Mouse (Mus musculus) kidney, postnatal 0 days (tissue): ENCODE results near the gene Sh3glb1. TPM values are rescaled to one million over a fixed set of nuclear protein-coding genes. Genes with fewer than 3 reads are reported as not detected.

Source experiments
- ATAC-seq: fragments of 200-750 bp; cut with Nextera tagmentation; replicated peaks from 2 replicates; pipeline ENCODE4 v1.8.0; 2017; ENCODE audit warnings: low read depth, moderate number of reproducible peaks, moderate TSS enrichment, moderate library complexity; ENCODE audit not compliant: low FRiP score
- DNase-seq: peaks from one replicate; pipeline ENCODE4 v3.0.0-alpha.2; 2016; ENCODE audit warnings: low spot score
- H3K27ac ChIP-seq: fragments of 300-500 bp; sonication (generic); 2 replicates; pipeline ENCODE4 v1.5.1; 2014; ENCODE audit warnings: mild to moderate bottlenecking
- H3K27me3 ChIP-seq: fragments of 300-500 bp; sonication (generic); 2 replicates; pipeline ENCODE4 v1.6.1; 2014; ENCODE audit warnings: low read length, mixed read lengths; ENCODE audit not compliant: insufficient read depth
- H3K36me3 ChIP-seq: fragments of 300-500 bp; sonication (generic); 2 replicates; pipeline ENCODE4 v1.6.1; 2014; ENCODE audit warnings: low read length, mixed read lengths; ENCODE audit not compliant: insufficient read depth
- H3K4me1 ChIP-seq: fragments of 300-500 bp; sonication (generic); replicated peaks from 2 replicates; pipeline ENCODE4 v1.6.1; 2014; ENCODE audit warnings: antibody characterized with exemption, low read length, mixed read lengths; ENCODE audit not compliant: insufficient read depth
- H3K4me2 ChIP-seq: fragments of 300-500 bp; sonication (generic); 2 replicates; pipeline ENCODE4 v1.6.1; 2014; ENCODE audit warnings: mild to moderate bottlenecking, low read length, moderate library complexity, mixed read lengths
- H3K4me3 ChIP-seq: fragments of 300-500 bp; sonication (generic); replicated peaks from 2 replicates; pipeline ENCODE4 v1.5.1; 2014; ENCODE audit warnings: low read depth, low read length
- H3K9ac ChIP-seq: fragments of 300-500 bp; sonication (generic); 2 replicates; pipeline ENCODE4 v1.6.1; 2014; ENCODE audit warnings: low read depth, low read length
- H3K9me3 ChIP-seq: fragments of 300-500 bp; sonication (generic); replicated peaks from 2 replicates; pipeline ENCODE4 v1.6.1; 2016; ENCODE audit warnings: low read length, inconsistent platforms, mixed read lengths
- CTCF ChIP-seq: IDR thresholded peaks from 2 replicates; pipeline ENCODE4 v1.5.1; 2016; ENCODE audit warnings: antibody characterized with exemption, low read depth, mild to moderate bottlenecking, moderate library complexity
- WGBS: fragments of 180-500 bp; shearing (Covaris S2); extraction: QIAGEN DNeasy Blood & Tissue Kit; methylation state at CpG from one replicate; pipeline ENCODE4 v1.1.7; 2014; 5-methylcytosine and 5-hydroxymethylcytosine counted together
- polyA plus RNA-seq: library from polyadenylated mRNA; unstranded; fragments of >200 nt; fragmentation: Nextera tagmentation; extraction: Ambion mirVana; gene quantifications from 2 replicates; pipeline ENCODE4 v1.2.1, GENCODE M21; 2015

Gene Sh3glb1
- polyA plus RNA-seq, 1 experiment from 2014 or later = 129 TPM

DNA sequence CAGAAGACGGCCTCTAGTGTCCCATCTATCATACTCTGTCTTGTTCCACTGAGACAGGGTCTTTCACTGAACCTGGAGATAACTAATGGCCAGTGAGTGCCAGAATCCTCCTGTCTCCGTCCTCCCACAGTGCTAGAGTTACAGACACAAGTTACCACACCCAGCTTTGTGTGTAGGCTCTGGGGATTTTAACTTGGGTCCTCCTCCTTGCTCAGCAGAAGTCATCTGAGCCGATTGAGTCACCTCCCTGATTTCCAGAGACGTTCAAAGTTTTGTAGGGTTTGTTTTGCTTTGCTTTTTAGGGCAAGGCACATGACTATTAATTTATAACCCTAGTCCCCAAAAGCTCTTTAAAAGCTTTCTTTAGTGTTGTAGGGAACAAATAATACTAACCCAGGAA, 41.0 kb downstream of the Sh3glb1 start:
- no peaks in the 10 kb centered on the region for H3K27me3 ChIP-seq
- no peak overlapping the region for H3K4me3 ChIP-seq
- no peak overlapping the region for H3K4me2 ChIP-seq
- no peak overlapping the region for H3K9ac ChIP-seq
- no peaks in the 10 kb centered on the region for H3K9me3 ChIP-seq
- TF ChIP-seq CTCF = no peak
- DNase-seq (peak; percentile 55), ATAC-seq (no peak)
- peaks cover 3% of the 10 kb centered on the region; the same call in 1 of the 2 replicates for H3K4me1 ChIP-seq
- no peaks in the 10 kb centered on the region for H3K36me3 ChIP-seq
- WGBS = 23% methylated on average over 4 of the region's 4 CpGs
- no peak overlapping the region for H3K27ac ChIP-seq

DNA sequence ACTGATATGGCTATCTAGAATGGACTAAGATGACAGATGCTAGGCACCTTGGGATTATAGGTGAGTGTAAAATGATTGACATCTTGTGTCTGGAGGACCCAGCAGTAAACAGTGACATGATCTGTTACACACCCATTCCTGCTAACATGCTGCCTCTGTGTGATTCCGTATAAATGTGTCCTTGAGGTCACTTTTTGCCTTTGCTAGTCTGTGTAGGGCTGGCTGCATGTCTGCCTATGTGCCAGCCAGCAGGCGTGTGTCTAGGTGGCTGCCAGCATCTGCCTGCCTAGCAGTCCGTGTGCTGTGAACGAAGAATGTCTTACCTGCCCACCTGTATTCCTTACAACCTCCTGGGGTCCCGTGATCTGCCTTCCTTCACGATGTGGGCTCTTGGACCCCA, 42.4 kb downstream of the Sh3glb1 start:
- Histone ChIP-seq H3K9me3 (no peaks in the 10 kb centered on the region), H3K4me3 (no peak overlapping the region), H3K4me1 (peaks cover 3% of the 10 kb centered on the region; the same call in 1 of the 2 replicates), H3K36me3 (no peaks in the 10 kb centered on the region), H3K4me2 (no peak overlapping the region), H3K9ac (no peak overlapping the region), H3K27ac (no peak overlapping the region), H3K27me3 (no peaks in the 10 kb centered on the region)
- no peak for TF ChIP-seq CTCF
- ATAC-seq (no peak), DNase-seq (no peak)
- WGBS = 90% methylated on average over 6 of the region's 6 CpGs

DNA sequence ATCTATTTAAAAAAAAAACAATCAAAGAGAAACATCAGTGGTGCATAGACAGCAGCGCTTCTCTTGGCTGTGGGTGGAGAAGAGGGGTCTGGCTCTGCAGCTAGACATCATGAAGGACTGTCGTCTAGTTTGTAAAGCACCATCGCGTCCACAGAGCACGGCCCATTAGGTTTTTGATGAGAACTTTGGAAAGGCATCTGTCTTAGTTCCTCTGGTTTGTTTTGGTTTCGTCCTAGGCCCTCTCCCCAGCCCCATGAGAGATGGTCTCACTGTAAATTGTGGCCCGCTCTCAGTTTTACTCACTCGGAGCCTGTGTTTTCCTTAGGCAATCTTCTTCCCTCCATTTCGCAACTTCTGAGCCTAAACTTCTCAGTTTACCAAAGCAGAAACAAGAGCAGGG, 43.9 kb downstream of the Sh3glb1 start:
- WGBS = 43% methylated on average over 9 of the region's 9 CpGs
- Histone ChIP-seq H3K27ac (no peak overlapping the region), H3K4me2 (no peak overlapping the region), H3K27me3 (no peaks in the 10 kb centered on the region), H3K4me1 (peaks cover 3% of the 10 kb centered on the region; the same call in 1 of the 2 replicates), H3K36me3 (no peaks in the 10 kb centered on the region), H3K9ac (no peak overlapping the region), H3K4me3 (no peak overlapping the region), H3K9me3 (no peaks in the 10 kb centered on the region)
- ATAC-seq = no peak
- no peak for TF ChIP-seq CTCF
- DNase-seq = peak; percentile 18

- Histone ChIP-seq H3K4me2 (no peak overlapping the region), H3K36me3 (no peaks in the 10 kb centered on the region), H3K4me3 (no peak overlapping the region), H3K9ac (no peak overlapping the region), H3K9me3 (no peaks in the 10 kb centered on the region), H3K4me1 (no peaks in the 10 kb centered on the region), H3K27me3 (0 out of 2 replicates have a peak, but pooled peaks cover 7% of the 10 kb centered on the region), H3K27ac (no peak overlapping the region)
- 66% methylated on average over 8 of the region's 8 CpGs for WGBS
- no peak for DNase-seq
- ATAC-seq = no peak
- no peak for TF ChIP-seq CTCF
Observed at GRCm38 (mm10) chr3:144672016-144672415, 48.1 kb downstream of the Sh3glb1 start.

GRCm38 (mm10) chr3:144669944-144670874, 49.9 kb downstream of the Sh3glb1 start:
- Histone ChIP-seq H3K36me3 (no peaks in the 10 kb centered on the region), H3K27me3 (0 out of 2 replicates have a peak, but pooled peaks cover 7% of the 10 kb centered on the region), H3K9ac (no peak overlapping the region), H3K4me3 (no peak overlapping the region), H3K4me1 (no peaks in the 10 kb centered on the region), H3K27ac (no peak overlapping the region), H3K4me2 (no peak overlapping the region), H3K9me3 (no peaks in the 10 kb centered on the region)
- TF ChIP-seq CTCF = no peak
- 50% methylated on average over 14 of the region's 14 CpGs for WGBS
- DNase-seq (no peak), ATAC-seq (no peak)

- H3K27me3 ChIP-seq = 0 out of 2 replicates have a peak, but pooled peaks cover 7% of the 10 kb centered on the region
- TF ChIP-seq CTCF = no peak
Observed at GRCm38 (mm10) chr3:144669457-144669864, 50.7 kb downstream of the Sh3glb1 start.

More at GRCm38 (mm10) chr3:144669457-144669864, 50.7 kb downstream of the Sh3glb1 start:
- DNase-seq (no peak), ATAC-seq (no peak)
- H3K4me2 ChIP-seq = no peak overlapping the region
- 53% methylated on average over 11 of the region's 11 CpGs for WGBS
- H3K4me3 ChIP-seq = no peak overlapping the region
- H3K27ac ChIP-seq = no peak overlapping the region
- no peaks in the 10 kb centered on the region for H3K36me3 ChIP-seq
- no peaks in the 10 kb centered on the region; the same call in 1 of the 2 replicates for H3K4me1 ChIP-seq
- H3K9me3 ChIP-seq = no peaks in the 10 kb centered on the region
- no peak overlapping the region for H3K9ac ChIP-seq
